In the genomic region with DNA sequence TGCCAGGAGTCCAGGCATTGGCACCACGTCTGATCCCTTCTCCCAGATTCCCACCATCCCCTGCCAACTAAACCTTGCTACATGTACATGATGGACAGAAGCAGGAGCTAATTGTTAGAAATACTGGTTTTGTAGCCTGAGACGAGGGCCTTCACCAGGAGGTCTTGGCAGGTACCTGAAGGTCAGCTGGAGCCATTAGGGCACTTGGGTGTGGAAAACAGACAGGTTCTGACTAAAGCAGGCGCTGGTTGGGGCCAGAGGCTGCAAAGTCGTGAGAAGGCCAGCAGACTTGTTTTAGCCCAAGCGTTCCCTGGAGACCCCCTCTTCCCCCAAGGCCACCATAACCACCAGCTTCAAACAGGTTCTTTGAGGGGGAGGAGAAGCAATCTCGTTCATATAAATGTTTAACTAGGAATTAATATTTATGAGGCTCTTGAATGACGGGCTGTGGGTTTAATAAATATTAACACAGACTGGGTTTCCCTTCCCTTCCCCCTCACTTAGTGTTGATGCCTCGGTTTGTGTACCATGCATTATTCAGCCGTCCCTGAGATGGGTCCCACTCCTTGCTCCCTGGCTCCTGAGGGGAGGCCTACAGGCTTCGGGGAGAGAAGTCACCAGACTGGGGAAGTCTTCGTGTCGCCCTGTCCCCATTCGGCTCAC, we compare ENCODE assay signal across 10 mouse cellular contexts. TPM values are rescaled to one million over a fixed set of nuclear protein-coding genes. Genes with fewer than 3 reads are reported as not detected.
A peak's percentile ranks its signal among the peaks of the same experiment; 100 is the strongest.
DNase-seq lines count a peak whose midpoint lies in the region; ATAC-seq and TF ChIP-seq lines count a peak whose summit lies in the region.
"Had no signal": no experiment of that assay in that cellular context is flagged by ENCODE, and none has a peak within 500 bp of the region (broad histone marks: within the 10 kb centered on the region; RNA-seq: fewer than 3 reads in every experiment).

No protein-coding gene starts in this region.

- DNase-seq in CH12.LX (ENCODE audit: extremely low read depth): no peak
- no peak for DNase-seq in thymus, adult 18-20 months
- no peak for DNase-seq in adrenal gland, postnatal 10 days
- no peak for DNase-seq in urinary bladder, postnatal 10 days (ENCODE audit: low spot score)
- DNase-seq in left cerebral cortex, adult 8-10 months (ENCODE audit: low spot score in 2 of 2): no peak

- TF ChIP-seq POLR2A in CH12.LX (IDR thresholded peaks at IDR 0.05; ENCODE audit: low read depth, low read length): no peak

- peak; percentile 37; the same call in 1 of the 2 replicates for ATAC-seq in forebrain, embryonic 12.5 days (ENCODE audit: low FRiP score)
- ATAC-seq in intestine, postnatal 0 days: no peak; the same call in 1 of the 2 replicates
- peak; percentile 75 for ATAC-seq in midbrain, embryonic 13.5 days

- H3K9me3 ChIP-seq in CH12.LX (replicated peaks; ENCODE audit: low read length): no peaks in the 10 kb centered on the region
- H3K9me3 ChIP-seq in forebrain, embryonic 12.5 days: no peaks in the 10 kb centered on the region
- H3K9me3 ChIP-seq in intestine, postnatal 0 days (ENCODE audit: control insufficient read depth): no peaks in the 10 kb centered on the region
- H3K9me3 ChIP-seq in midbrain, embryonic 13.5 days: no peaks in the 10 kb centered on the region

- no peak for TF ChIP-seq EP300 in CH12.LX (IDR thresholded peaks at IDR 0.05; ENCODE audit: low read length)

- no peak for TF ChIP-seq RAD21 in CH12.LX (IDR thresholded peaks at IDR 0.05; ENCODE audit: low read depth, low read length)

- H3K4me1 ChIP-seq in CH12.LX (ENCODE audit: control insufficient read depth in 1 of 2, insufficient read depth in 2 of 2): peaks cover 4 to 23% of the 10 kb centered on the region in 2 experiments
- H3K4me1 ChIP-seq in forebrain, embryonic 12.5 days: peaks cover 57% of the 10 kb centered on the region
- H3K4me1 ChIP-seq in intestine, postnatal 0 days (replicated peaks; ENCODE audit: control insufficient read depth, insufficient read depth, low read length): no peaks in the 10 kb centered on the region
- peaks cover 50% of the 10 kb centered on the region for H3K4me1 ChIP-seq in midbrain, embryonic 13.5 days (replicated peaks)

- H3K27ac ChIP-seq in CH12.LX (ENCODE audit: insufficient read depth, low read depth): no peak overlapping the region
- H3K27ac ChIP-seq in forebrain, embryonic 12.5 days: peak overlapping the region; percentile 93
- no peak overlapping the region for H3K27ac ChIP-seq in intestine, postnatal 0 days (ENCODE audit: low read depth, low read length)
- peak overlapping the region; percentile 88 for H3K27ac ChIP-seq in midbrain, embryonic 13.5 days

- no peak overlapping the region for H3K9ac ChIP-seq in CH12.LX (ENCODE audit: insufficient read depth, low read depth)
- peak overlapping the region; percentile 44; the same call in 1 of the 2 replicates for H3K9ac ChIP-seq in forebrain, embryonic 12.5 days
- no peak overlapping the region for H3K9ac ChIP-seq in intestine, postnatal 0 days (ENCODE audit: low read depth, low read length)
- H3K9ac ChIP-seq in midbrain, embryonic 13.5 days (replicated peaks): peak overlapping the region; percentile 47

- WGBS in forebrain, embryonic 12.5 days: 37% methylated on average over 13 of the region's 13 CpGs
- WGBS in intestine, postnatal 0 days: 50% methylated on average over 13 of the region's 13 CpGs
- WGBS in midbrain, embryonic 13.5 days: 32% methylated on average over 13 of the region's 13 CpGs

- H3K4me2 ChIP-seq in CH12.LX (ENCODE audit: insufficient read depth, low read depth, poor library complexity, severe bottlenecking): 0 out of 2 replicates have a peak overlapping the region, but pooled peaks have one; percentile 25
- peak overlapping the region; percentile 22; the same call in 1 of the 2 replicates for H3K4me2 ChIP-seq in forebrain, embryonic 12.5 days
- H3K4me2 ChIP-seq in intestine, postnatal 0 days (replicated peaks; ENCODE audit: low read depth): 0 out of 2 replicates have a peak overlapping the region, but pooled peaks have one; percentile 24
- H3K4me2 ChIP-seq in midbrain, embryonic 13.5 days (replicated peaks): peak overlapping the region; percentile 15; the same call in 1 of the 2 replicates

- H3K79me2 ChIP-seq in CH12.LX (replicated peaks; ENCODE audit: control insufficient read depth, extremely low read depth, insufficient read depth, poor library complexity, severe bottlenecking): no peaks in the 10 kb centered on the region

- no peak for TF ChIP-seq CTCF in CH12.LX (conservative IDR thresholded peaks at IDR 0.05 in 1 of 2, IDR thresholded peaks at IDR 0.05 in 1 of 2; ENCODE audit: low read depth in 2 of 2, low read length in 2 of 2)
- TF ChIP-seq CTCF in intestine, postnatal 0 days (IDR thresholded peaks at IDR 0.05; ENCODE audit: low read depth): no peak

- H3K36me3 ChIP-seq in CH12.LX (replicated peaks in 1 of 2; ENCODE audit: control insufficient read depth in 1 of 2, insufficient read depth in 1 of 2, low read length in 1 of 2): no peaks in the 10 kb centered on the region
- H3K36me3 ChIP-seq in forebrain, embryonic 12.5 days (replicated peaks): no peaks in the 10 kb centered on the region
- no peaks in the 10 kb centered on the region for H3K36me3 ChIP-seq in intestine, postnatal 0 days (ENCODE audit: control insufficient read depth, insufficient read depth)
- no peaks in the 10 kb centered on the region for H3K36me3 ChIP-seq in midbrain, embryonic 13.5 days

- dilution Hi-C loops in CH12.LX (cut with MboI; ENCODE audit: extremely low pct_ligation_motif_present, extremely low pct_unique_long_range_greater_than_20kb, low sequenced_read_pairs): no loop called here

- peaks cover 52% of the 10 kb centered on the region for H3K27me3 ChIP-seq in CH12.LX (replicated peaks)
- H3K27me3 ChIP-seq in forebrain, embryonic 12.5 days: peaks cover 8% of the 10 kb centered on the region; the same call in 1 of the 2 replicates
- no peaks in the 10 kb centered on the region for H3K27me3 ChIP-seq in intestine, postnatal 0 days (replicated peaks; ENCODE audit: control insufficient read depth, insufficient read depth, low read length)
- peaks cover 27% of the 10 kb centered on the region for H3K27me3 ChIP-seq in midbrain, embryonic 13.5 days

- no peak overlapping the region for H3K4me3 ChIP-seq in CH12.LX (replicated peaks in 1 of 3; ENCODE audit: low read depth in 2 of 3, low read length in 2 of 3, poor library complexity in 1 of 3)
- no peak overlapping the region for H3K4me3 ChIP-seq in forebrain, embryonic 12.5 days (replicated peaks)
- no peak overlapping the region for H3K4me3 ChIP-seq in intestine, postnatal 0 days (ENCODE audit: low read depth, low read length)
- H3K4me3 ChIP-seq in midbrain, embryonic 13.5 days (replicated peaks): no peak overlapping the region

- in situ Hi-C loops in CH12.LX (cut with MboI; ENCODE audit: low pct_ligation_motif_present, low pct_unique_long_range_greater_than_20kb, low sequenced_read_pairs): loop anchor here (5.0 kb wide), 1 partner anchor 35 kb away; no protein-coding TSS in a partner anchor

TF ChIP-seq in CH12.LX, 34 proteins besides CTCF, POLR2A, EP300 and RAD21:
- TF ChIP-seq ELF1 (IDR thresholded peaks at IDR 0.05; ENCODE audit: low read depth, low read length) (no peak), JUN (IDR thresholded peaks at IDR 0.05; ENCODE audit: insufficient read depth, low read depth, low read length) (no peak)

RNA-seq across cellular contexts. Expression of a gene that starts 25.8 kb away (rescaled TPM):
- total RNA-seq in CH12.LX (2012; rRNA removed): not detected in 2 replicates
- total RNA-seq in CH12.LX (2014; rRNA removed): not detected in 2 replicates
- polyA plus RNA-seq in CH12.LX (2012; ENCODE audit: insufficient read length, low read depth): not detected in 2 replicates
- 10.7 and 11.5 TPM in 2 replicates for polyA plus RNA-seq in forebrain, embryonic 12.5 days (2016; fragmentation: Nextera tagmentation; extraction: Ambion mirVana)
- polyA plus RNA-seq in intestine, postnatal 0 days (2015; fragmentation: Nextera tagmentation; extraction: Ambion mirVana): 1.8 and 1.9 TPM in 2 replicates
- polyA plus RNA-seq in midbrain, embryonic 13.5 days (2015; fragmentation: Nextera tagmentation; extraction: Ambion mirVana): 35.3 and 36.9 TPM in 2 replicates
- 1 to 10 TPM; 4.8 to 6.8 TPM for total RNA-seq in adrenal gland, postnatal 10 days (2021)
- total RNA-seq in left cerebral cortex, adult 8-10 months (2022): 100 to 1,000 TPM; 115 to 127 (median 124) TPM
- total RNA-seq: heart, postnatal 36 days had no signal
- polyA plus RNA-seq: lung, postnatal 0 days had no signal

RNA-seq across cellular contexts. Expression of a gene that starts 46.2 kb away (rescaled TPM):
- total RNA-seq in CH12.LX (2012; rRNA removed): 29.7 and 36.6 TPM in 2 replicates
- total RNA-seq in CH12.LX (2014; rRNA removed): 13.5 and 13.9 TPM in 2 replicates
- polyA plus RNA-seq in CH12.LX (2012; ENCODE audit: insufficient read length, low read depth): 129 and 131 TPM in 2 replicates
- polyA plus RNA-seq in forebrain, embryonic 12.5 days (2016; fragmentation: Nextera tagmentation; extraction: Ambion mirVana): 0.70 and 1.3 TPM in 2 replicates
- 0.70 and 1.1 TPM in 2 replicates for polyA plus RNA-seq in intestine, postnatal 0 days (2015; fragmentation: Nextera tagmentation; extraction: Ambion mirVana)
- 0.43 and 1.8 TPM in 2 replicates for polyA plus RNA-seq in midbrain, embryonic 13.5 days (2015; fragmentation: Nextera tagmentation; extraction: Ambion mirVana)
- total RNA-seq in adrenal gland, postnatal 10 days (2021): 10 to 100 TPM; 21.7 to 25.4 TPM
- 100 to 1,000 TPM; 171 to 194 (median 182) TPM for total RNA-seq in left cerebral cortex, adult 8-10 months (2022)

RNA-seq across cellular contexts. Expression of a gene that starts 53.1 kb away (rescaled TPM):
- total RNA-seq in CH12.LX (2012; rRNA removed) (not detected in 2 replicates), CH12.LX (2014; rRNA removed) (not detected in 2 replicates)
- not detected in 2 replicates for polyA plus RNA-seq in CH12.LX (2012; ENCODE audit: insufficient read length, low read depth)
- not detected in 2 replicates for polyA plus RNA-seq in forebrain, embryonic 12.5 days (2016; fragmentation: Nextera tagmentation; extraction: Ambion mirVana)
- polyA plus RNA-seq in intestine, postnatal 0 days (2015; fragmentation: Nextera tagmentation; extraction: Ambion mirVana): 0.07 and 0.22 TPM in 2 replicates
- polyA plus RNA-seq in midbrain, embryonic 13.5 days (2015; fragmentation: Nextera tagmentation; extraction: Ambion mirVana): 0.09 and 0.15 TPM in 2 replicates
- 10 to 100 TPM; 16.2 to 22.6 TPM for total RNA-seq in adrenal gland, postnatal 10 days (2021)
- under 1 TPM; 0.20 to 0.37 (median 0.34) TPM for total RNA-seq in left cerebral cortex, adult 8-10 months (2022)

Comparison
In these comparisons a context has a peak if more than half of its experiments do, and no peak if none do; other contexts are left out.
1. H3K27ac ChIP-seq: peak in forebrain, embryonic 12.5 days (single experiment) and midbrain, embryonic 13.5 days (single experiment); none in CH12.LX (single experiment) and intestine, postnatal 0 days (single experiment).
2. H3K9ac ChIP-seq: peak in forebrain, embryonic 12.5 days (single experiment) and midbrain, embryonic 13.5 days (single experiment); none in CH12.LX (single experiment) and intestine, postnatal 0 days (single experiment).
3. RNA of a gene that starts 46.2 kb away (polyA plus RNA-seq): 129 to 131 TPM in CH12.LX; 0.43 to 1.8 TPM in midbrain, embryonic 13.5 days, 0.70 to 1.3 TPM in forebrain, embryonic 12.5 days and 0.70 to 1.1 TPM in intestine, postnatal 0 days; every median in the first group is over 10 times any median in the second.
4. Peak in every context shown above with its lines, with median percentiles within 50 percentile points of each other: H3K4me2 ChIP-seq.